In the genomic region with DNA sequence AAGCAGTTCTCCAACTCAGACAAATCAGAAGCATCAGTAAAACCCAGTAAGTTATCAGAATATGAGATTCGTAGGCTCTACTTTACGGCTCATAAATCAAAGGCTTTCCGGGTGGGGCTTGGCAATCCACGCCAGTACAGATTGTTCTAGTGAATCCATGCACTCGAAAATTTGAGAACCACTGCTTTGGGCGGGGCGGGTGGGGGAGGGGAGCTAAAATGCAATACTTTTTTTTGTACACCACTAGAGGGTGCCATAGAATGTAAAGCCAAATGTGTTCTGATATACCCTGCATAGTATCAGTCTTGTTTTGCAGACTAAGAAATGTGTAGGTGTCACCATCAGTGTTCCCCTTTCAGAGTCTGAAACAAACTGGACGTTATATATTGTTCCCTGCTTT, we compare ENCODE assay signal across 14 mouse cellular contexts. TPM values are rescaled to one million over a fixed set of nuclear protein-coding genes. Genes with fewer than 3 reads are reported as not detected.
DNase-seq lines count a peak whose midpoint lies in the region; ATAC-seq and TF ChIP-seq lines count a peak whose summit lies in the region.
"Had no signal": no experiment of that assay in that cellular context is flagged by ENCODE, and none has a peak within 500 bp of the region (broad histone marks: within the 10 kb centered on the region; RNA-seq: fewer than 3 reads in every experiment).

No protein-coding gene starts in this region.

- H3K9me3 ChIP-seq in forebrain, postnatal 0 days (ENCODE audit: low read length) = no peaks in the 10 kb centered on the region
- H3K9me3 ChIP-seq in forebrain, embryonic 11.5 days (ENCODE audit: control insufficient read depth, low read length) = no peaks in the 10 kb centered on the region
- no peaks in the 10 kb centered on the region for H3K9me3 ChIP-seq in midbrain, embryonic 14.5 days (ENCODE audit: control insufficient read depth, low read length)
- no peaks in the 10 kb centered on the region for H3K9me3 ChIP-seq in midbrain, embryonic 10.5 days (replicated peaks)
- H3K9me3 ChIP-seq in heart, embryonic 10.5 days = no peaks in the 10 kb centered on the region
- H3K9me3 ChIP-seq in liver, embryonic 11.5 days (ENCODE audit: control insufficient read depth, low read length) = no peaks in the 10 kb centered on the region
- H3K9me3 ChIP-seq: G1E; hindbrain, embryonic 10.5 days had no signal

- no peak overlapping the region for H3K9ac ChIP-seq in forebrain, postnatal 0 days
- no peak overlapping the region for H3K9ac ChIP-seq in forebrain, embryonic 11.5 days (ENCODE audit: low read length)
- H3K9ac ChIP-seq in midbrain, embryonic 14.5 days (replicated peaks; ENCODE audit: low read length) = no peak overlapping the region
- H3K9ac ChIP-seq in liver, embryonic 11.5 days (ENCODE audit: low read depth, low read length) = no peak overlapping the region

- H3K36me3 ChIP-seq in forebrain, postnatal 0 days (ENCODE audit: insufficient read depth) = peaks cover 10% of the 10 kb centered on the region; the same call in 1 of the 2 replicates
- H3K36me3 ChIP-seq in forebrain, embryonic 11.5 days (ENCODE audit: control insufficient read depth, insufficient read depth, low read length) = no peaks in the 10 kb centered on the region
- peaks cover 12% of the 10 kb centered on the region; the same call in 1 of the 2 replicates for H3K36me3 ChIP-seq in midbrain, embryonic 14.5 days (ENCODE audit: control insufficient read depth, insufficient read depth, low read length)
- H3K36me3 ChIP-seq in midbrain, embryonic 10.5 days = peaks cover 10% of the 10 kb centered on the region; the same call in 1 of the 2 replicates
- no peaks in the 10 kb centered on the region for H3K36me3 ChIP-seq in splenic B cell, adult 2 months (ENCODE audit: control insufficient read depth, insufficient read depth, low read length, poor library complexity, severe bottlenecking)
- H3K36me3 ChIP-seq in heart, embryonic 10.5 days = no peaks in the 10 kb centered on the region
- no peaks in the 10 kb centered on the region for H3K36me3 ChIP-seq in liver, embryonic 11.5 days (ENCODE audit: control insufficient read depth, insufficient read depth, low read length)

- peak; percentile 7 for DNase-seq in forebrain, postnatal 0 days
- no peak for DNase-seq in forebrain, embryonic 11.5 days (ENCODE audit: low spot score)
- DNase-seq in midbrain, embryonic 14.5 days = peak; percentile 33
- no peak for DNase-seq in midbrain, embryonic 10.5 days (ENCODE audit: low spot score)
- peak; percentile 29 for DNase-seq in ZHBTc4 (ENCODE audit: low read depth, low spot score)
- peak; percentile 38 for DNase-seq in splenic B cell, adult 2 months (ENCODE audit: low read depth, low spot score)
- no peak for DNase-seq in heart, embryonic 10.5 days (ENCODE audit: low spot score)
- no peak for DNase-seq in liver, embryonic 11.5 days (ENCODE audit: low spot score)
- DNase-seq: cerebellum, postnatal 25 days; heart, adult 11 months; kidney, postnatal 36 days had no signal

- no peak overlapping the region for H3K4me3 ChIP-seq in forebrain, postnatal 0 days (ENCODE audit: low read depth, low read length)
- no peak overlapping the region for H3K4me3 ChIP-seq in forebrain, embryonic 11.5 days (ENCODE audit: low read depth, low read length)
- H3K4me3 ChIP-seq in midbrain, embryonic 14.5 days (replicated peaks; ENCODE audit: low read depth, low read length) = no peak overlapping the region
- H3K4me3 ChIP-seq in midbrain, embryonic 10.5 days = no peak overlapping the region
- no peak overlapping the region for H3K4me3 ChIP-seq in heart, embryonic 10.5 days
- no peak overlapping the region for H3K4me3 ChIP-seq in liver, embryonic 11.5 days (ENCODE audit: low read depth, low read length)
- H3K4me3 ChIP-seq: hindbrain, embryonic 10.5 days had no signal

- no peaks in the 10 kb centered on the region for H3K27me3 ChIP-seq in forebrain, postnatal 0 days (ENCODE audit: insufficient read depth, low read length)
- H3K27me3 ChIP-seq in forebrain, embryonic 11.5 days (ENCODE audit: control insufficient read depth, insufficient read depth, low read length) = no peaks in the 10 kb centered on the region
- H3K27me3 ChIP-seq in midbrain, embryonic 14.5 days (ENCODE audit: control insufficient read depth, insufficient read depth, low read length) = no peaks in the 10 kb centered on the region
- no peaks in the 10 kb centered on the region for H3K27me3 ChIP-seq in midbrain, embryonic 10.5 days (ENCODE audit: low read depth, poor library complexity, severe bottlenecking)
- no peaks in the 10 kb centered on the region for H3K27me3 ChIP-seq in splenic B cell, adult 2 months (ENCODE audit: control insufficient read depth, insufficient read depth, low read length, poor library complexity, severe bottlenecking)
- H3K27me3 ChIP-seq in heart, embryonic 10.5 days (ENCODE audit: insufficient read depth, poor library complexity, severe bottlenecking) = no peaks in the 10 kb centered on the region
- no peaks in the 10 kb centered on the region for H3K27me3 ChIP-seq in liver, embryonic 11.5 days (replicated peaks; ENCODE audit: control insufficient read depth, insufficient read depth, low read length)

- no peak for ATAC-seq in forebrain, postnatal 0 days
- no peak for ATAC-seq in forebrain, embryonic 11.5 days (replicated peaks; ENCODE audit: low FRiP score)
- no peak for ATAC-seq in midbrain, embryonic 14.5 days (ENCODE audit: low FRiP score, low TSS enrichment)
- ATAC-seq in liver, embryonic 11.5 days (replicated peaks; ENCODE audit: low FRiP score) = no peak

- no peaks in the 10 kb centered on the region for H3K4me1 ChIP-seq in forebrain, postnatal 0 days (ENCODE audit: insufficient read depth)
- no peaks in the 10 kb centered on the region for H3K4me1 ChIP-seq in forebrain, embryonic 11.5 days (replicated peaks; ENCODE audit: control insufficient read depth, insufficient read depth, low read length)
- H3K4me1 ChIP-seq in midbrain, embryonic 14.5 days (ENCODE audit: control insufficient read depth, insufficient read depth, low read length) = no peaks in the 10 kb centered on the region
- peaks cover 3% of the 10 kb centered on the region; the same call in 1 of the 2 replicates for H3K4me1 ChIP-seq in midbrain, embryonic 10.5 days
- H3K4me1 ChIP-seq in heart, embryonic 10.5 days = no peaks in the 10 kb centered on the region
- no peaks in the 10 kb centered on the region for H3K4me1 ChIP-seq in liver, embryonic 11.5 days (replicated peaks; ENCODE audit: control insufficient read depth, insufficient read depth, low read length)
- H3K4me1 ChIP-seq: hindbrain, embryonic 10.5 days had no signal

- TF ChIP-seq CTCF in forebrain, postnatal 0 days (IDR thresholded peaks at IDR 0.05; ENCODE audit: low read depth) = peak; percentile 26; the same call in 1 of the 2 replicates

- no peak overlapping the region for H3K4me2 ChIP-seq in forebrain, postnatal 0 days (ENCODE audit: low read depth)
- H3K4me2 ChIP-seq in forebrain, embryonic 11.5 days (ENCODE audit: low read depth, low read length, severe bottlenecking) = no peak overlapping the region
- no peak overlapping the region for H3K4me2 ChIP-seq in midbrain, embryonic 14.5 days (ENCODE audit: low read length)
- no peak overlapping the region for H3K4me2 ChIP-seq in liver, embryonic 11.5 days

- 82% methylated on average over 8 of the region's 8 CpGs for WGBS in forebrain, postnatal 0 days
- WGBS in forebrain, embryonic 11.5 days = 75% methylated on average over 8 of the region's 8 CpGs
- 84% methylated on average over 8 of the region's 8 CpGs for WGBS in midbrain, embryonic 14.5 days
- WGBS in midbrain, embryonic 10.5 days = 75% methylated on average over 8 of the region's 8 CpGs
- 79% methylated on average over 8 of the region's 8 CpGs for WGBS in heart, embryonic 10.5 days
- WGBS in liver, embryonic 11.5 days = 72% methylated on average over 8 of the region's 8 CpGs

- H3K27ac ChIP-seq in forebrain, postnatal 0 days (ENCODE audit: low read depth, low read length) = no peak overlapping the region
- no peak overlapping the region for H3K27ac ChIP-seq in forebrain, embryonic 11.5 days (ENCODE audit: low read depth, low read length)
- no peak overlapping the region for H3K27ac ChIP-seq in midbrain, embryonic 14.5 days (replicated peaks; ENCODE audit: low read depth, low read length)
- no peak overlapping the region for H3K27ac ChIP-seq in midbrain, embryonic 10.5 days (replicated peaks)
- H3K27ac ChIP-seq in heart, embryonic 10.5 days = no peak overlapping the region
- no peak overlapping the region for H3K27ac ChIP-seq in liver, embryonic 11.5 days (ENCODE audit: low read depth, low read length)
- H3K27ac ChIP-seq: hindbrain, embryonic 10.5 days had no signal

RNA-seq across cellular contexts. Expression of gene Morf4l2, which starts 1.2 kb away (rescaled TPM):
- total RNA-seq in forebrain, postnatal 0 days (2014; rRNA removed) = 542 and 544 TPM in 2 replicates
- 603 and 616 TPM in 2 replicates for polyA plus RNA-seq in forebrain, postnatal 0 days (2015; fragmentation: Nextera tagmentation; extraction: Ambion mirVana)
- 550 and 558 TPM in 2 replicates for polyA plus RNA-seq in forebrain, embryonic 11.5 days (2014; fragmentation: Nextera tagmentation; extraction: Ambion mirVana)
- 500 and 612 TPM in 2 replicates for polyA plus RNA-seq in midbrain, embryonic 14.5 days (2014; fragmentation: Nextera tagmentation; extraction: Ambion mirVana)
- 586 and 616 TPM in 2 replicates for polyA plus RNA-seq in midbrain, embryonic 10.5 days (2016; fragmentation: Nextera tagmentation; extraction: Ambion mirVana)
- polyA plus RNA-seq in heart, embryonic 10.5 days (2016; fragmentation: Nextera tagmentation; extraction: Ambion mirVana) = 448 and 541 TPM in 2 replicates
- 419 and 436 TPM in 2 replicates for polyA plus RNA-seq in liver, embryonic 11.5 days (2014; fragmentation: Nextera tagmentation; extraction: Ambion mirVana)

RNA-seq across cellular contexts. Expression of gene Glra4, which starts 35.3 kb away (rescaled TPM):
- 0.08 TPM in 1 of 2 replicates, not detected in the other for total RNA-seq in forebrain, postnatal 0 days (2014; rRNA removed)
- polyA plus RNA-seq in forebrain, postnatal 0 days (2015; fragmentation: Nextera tagmentation; extraction: Ambion mirVana) = not detected in 2 replicates
- polyA plus RNA-seq in forebrain, embryonic 11.5 days (2014; fragmentation: Nextera tagmentation; extraction: Ambion mirVana) = not detected in 2 replicates
- polyA plus RNA-seq in midbrain, embryonic 14.5 days (2014; fragmentation: Nextera tagmentation; extraction: Ambion mirVana) = 0.15 TPM in 1 of 2 replicates, not detected in the other
- 0.11 and 0.14 TPM in 2 replicates for polyA plus RNA-seq in midbrain, embryonic 10.5 days (2016; fragmentation: Nextera tagmentation; extraction: Ambion mirVana)
- polyA plus RNA-seq in heart, embryonic 10.5 days (2016; fragmentation: Nextera tagmentation; extraction: Ambion mirVana) = 0.15 and 0.21 TPM in 2 replicates
- 0.15 TPM in 1 of 2 replicates, not detected in the other for polyA plus RNA-seq in liver, embryonic 11.5 days (2014; fragmentation: Nextera tagmentation; extraction: Ambion mirVana)
- total RNA-seq: G1E had no signal
- polyA plus RNA-seq: G1E; hindbrain, embryonic 10.5 days; urinary bladder, adult 2 months had no signal

RNA-seq across cellular contexts. Expression of gene Tceal1, which starts 36.9 kb away (rescaled TPM):
- total RNA-seq in forebrain, postnatal 0 days (2014; rRNA removed) = 23.8 TPM in 2 replicates
- 19.7 and 20.7 TPM in 2 replicates for polyA plus RNA-seq in forebrain, postnatal 0 days (2015; fragmentation: Nextera tagmentation; extraction: Ambion mirVana)
- 9.7 and 11.2 TPM in 2 replicates for polyA plus RNA-seq in forebrain, embryonic 11.5 days (2014; fragmentation: Nextera tagmentation; extraction: Ambion mirVana)
- polyA plus RNA-seq in midbrain, embryonic 14.5 days (2014; fragmentation: Nextera tagmentation; extraction: Ambion mirVana) = 25.2 and 26.8 TPM in 2 replicates
- polyA plus RNA-seq in midbrain, embryonic 10.5 days (2016; fragmentation: Nextera tagmentation; extraction: Ambion mirVana) = 10.2 and 10.3 TPM in 2 replicates
- polyA plus RNA-seq in heart, embryonic 10.5 days (2016; fragmentation: Nextera tagmentation; extraction: Ambion mirVana) = 6.1 and 7.2 TPM in 2 replicates
- 2.9 and 3.5 TPM in 2 replicates for polyA plus RNA-seq in liver, embryonic 11.5 days (2014; fragmentation: Nextera tagmentation; extraction: Ambion mirVana)
- polyA plus RNA-seq: G1E had no signal

Comparison
In these comparisons a context has a peak if more than half of its experiments do, and no peak if none do; other contexts are left out.
1. DNase-seq: peak in forebrain, postnatal 0 days (single experiment), midbrain, embryonic 14.5 days (single experiment), ZHBTc4 (single experiment) and splenic B cell, adult 2 months (single experiment); none in forebrain, embryonic 11.5 days (single experiment), midbrain, embryonic 10.5 days (single experiment), heart, embryonic 10.5 days (single experiment) and liver, embryonic 11.5 days (single experiment).